Mouse (Mus musculus) adrenal gland, adult (tissue): ENCODE data around the gene Gria1.

Experiments used
- DNase-seq, 2 experiments: peaks; one replicate each; pipeline ENCODE4 v3.0.0; 2022 to 2023; ENCODE audit warnings: low spot score in 1 of 2; ENCODE audit not compliant: inconsistent age in 2 of 2

The Gria1 gene

GRCm38 (mm10) chr11:57051666-57052562 is 40.7 kb downstream of the Gria1 start:
- peak in 1 of 2 experiments; percentile 34 for DNase-seq

- DNase-seq: no peak
Observed at GRCm38 (mm10) chr11:57062441-57062840, 51.3 kb downstream of the Gria1 start.

- DNase-seq: no peak
Observed at GRCm38 (mm10) chr11:57070196-57070901, 59.2 kb downstream of the Gria1 start.

DNA sequence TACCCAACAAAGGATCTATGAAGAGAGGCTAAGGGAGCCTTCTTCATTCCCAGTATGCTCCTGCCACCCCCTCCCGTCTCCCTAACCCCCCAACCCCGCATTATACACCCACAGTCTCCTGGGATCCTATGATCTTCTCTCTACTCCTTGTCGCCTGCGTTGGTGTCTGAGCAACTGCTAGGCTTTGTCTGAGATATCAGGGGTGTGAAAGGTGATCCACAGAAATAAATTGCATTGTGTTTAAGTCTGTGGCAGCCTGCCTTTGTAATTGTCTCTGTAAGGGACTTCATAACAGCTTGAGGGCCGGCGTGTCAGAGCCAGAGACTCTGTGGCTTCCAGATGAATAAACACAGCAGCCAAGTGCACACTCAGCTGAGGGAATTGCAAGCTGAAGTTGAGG is 61.0 kb downstream of the Gria1 start:
- no peak for DNase-seq

DNA sequence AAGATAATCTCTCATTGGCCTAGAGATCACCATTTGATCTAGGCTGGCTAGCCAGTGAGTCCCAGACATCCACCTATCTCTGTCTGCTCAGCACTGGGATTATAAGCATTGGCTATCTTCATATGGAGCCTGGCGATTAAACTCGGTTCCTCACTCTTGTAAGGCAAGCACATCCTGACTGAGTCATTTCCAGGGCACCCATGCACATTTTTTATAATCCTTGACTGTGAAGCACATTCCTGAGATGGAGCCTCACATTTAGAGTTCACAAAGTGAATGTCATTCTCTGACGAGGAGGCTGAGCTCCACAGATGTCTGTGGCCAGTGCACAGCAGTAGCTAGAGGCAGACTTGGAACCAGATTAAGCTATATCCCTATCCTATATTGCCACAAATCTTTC is 68.2 kb downstream of the Gria1 start:
- no peak for DNase-seq

DNA sequence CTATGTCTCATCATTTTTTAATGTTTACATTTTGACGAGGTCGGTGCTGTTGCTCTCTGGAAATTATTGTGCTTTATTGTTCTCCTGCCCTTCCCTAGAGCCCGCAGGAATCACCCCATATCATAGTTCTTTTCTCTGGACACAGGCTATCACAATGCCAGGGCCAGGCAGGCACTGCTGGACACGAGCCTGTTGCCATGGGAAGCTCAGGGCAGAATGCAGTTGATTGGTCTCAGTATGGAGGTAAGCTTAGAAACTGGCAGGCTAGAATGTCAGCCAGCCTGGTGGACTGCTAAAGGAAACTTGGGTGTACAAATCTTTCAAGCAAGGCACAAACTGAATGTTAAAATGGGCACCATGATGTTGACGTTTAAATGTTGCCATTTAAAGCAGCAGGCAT is 78.3 kb downstream of the Gria1 start:
- peak; percentile 23 to 76 for DNase-seq

GRCm38 (mm10) chr11:57090705-57091104 is 79.5 kb downstream of the Gria1 start:
- DNase-seq: no peak

GRCm38 (mm10) chr11:57091276-57091914 is 80.2 kb downstream of the Gria1 start:
- peak; percentile 12 to 74 for DNase-seq

DNA sequence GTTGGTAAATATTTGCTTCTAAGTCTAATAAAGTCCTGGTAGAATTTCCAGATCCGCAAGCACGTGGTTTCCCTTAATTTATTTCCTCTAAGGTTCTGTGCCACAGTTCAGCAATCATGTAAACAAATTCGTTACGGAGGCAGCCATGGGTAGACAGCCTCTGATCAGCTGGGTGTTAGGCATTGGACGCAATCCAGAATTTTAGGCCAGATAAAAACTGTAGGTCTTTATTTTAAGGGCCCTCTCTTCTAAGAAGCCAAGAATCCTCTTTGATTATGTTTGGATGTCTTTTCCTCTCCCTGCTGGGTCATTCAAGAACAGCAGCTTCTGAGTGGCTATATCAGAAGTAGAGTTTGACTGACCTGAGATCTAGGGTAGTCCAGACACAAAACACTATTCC is 89.3 kb downstream of the Gria1 start:
- DNase-seq: no peak

DNA sequence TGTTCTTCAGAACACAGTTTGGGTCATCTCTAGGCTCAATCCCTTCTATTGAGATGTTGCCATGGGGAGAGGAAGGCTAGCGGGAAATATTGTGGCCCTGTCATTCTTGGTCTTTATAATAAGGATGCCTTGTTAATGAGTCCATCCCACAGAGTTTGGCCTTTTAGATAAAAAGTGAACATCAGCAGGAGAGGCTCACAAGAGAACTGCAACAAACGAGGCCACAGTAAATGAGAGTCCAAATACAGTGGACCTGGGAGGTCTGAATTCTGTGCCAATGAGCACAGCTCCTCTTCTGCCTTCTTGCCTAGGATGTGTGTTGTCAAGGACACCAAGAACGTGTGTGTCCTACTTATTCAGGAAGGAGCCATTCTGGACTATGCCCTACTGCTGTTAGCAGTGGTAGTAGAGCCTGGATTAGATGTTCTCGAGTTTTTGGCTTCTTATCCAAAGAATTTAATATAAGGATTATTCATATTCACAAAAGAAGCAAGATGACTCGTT is 92.6 kb downstream of the Gria1 start:
- no peak for DNase-seq

DNA sequence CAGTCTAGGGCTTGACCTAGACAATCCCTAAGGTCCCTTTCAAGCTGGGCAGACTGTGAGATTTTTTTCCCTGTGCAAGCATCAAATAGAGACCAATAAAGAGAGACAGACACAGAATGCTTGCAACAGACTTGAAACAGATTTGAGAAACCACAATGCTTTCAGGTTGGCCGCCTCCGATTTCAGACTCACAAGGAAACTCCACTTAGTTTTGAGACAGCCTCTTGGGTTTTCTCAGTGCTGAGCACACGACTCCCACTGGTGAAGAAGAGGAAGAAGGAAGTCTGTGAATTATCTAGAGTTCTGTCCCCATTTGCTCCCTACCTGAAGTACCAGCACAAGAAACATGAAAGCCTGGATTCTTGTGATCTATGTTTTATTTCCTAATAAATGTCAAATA is 94.5 kb downstream of the Gria1 start:
- no peak for DNase-seq

GRCm38 (mm10) chr11:57112386-57112785 is 101.2 kb downstream of the Gria1 start:
- peak; percentile 39 to 85 for DNase-seq

DNA sequence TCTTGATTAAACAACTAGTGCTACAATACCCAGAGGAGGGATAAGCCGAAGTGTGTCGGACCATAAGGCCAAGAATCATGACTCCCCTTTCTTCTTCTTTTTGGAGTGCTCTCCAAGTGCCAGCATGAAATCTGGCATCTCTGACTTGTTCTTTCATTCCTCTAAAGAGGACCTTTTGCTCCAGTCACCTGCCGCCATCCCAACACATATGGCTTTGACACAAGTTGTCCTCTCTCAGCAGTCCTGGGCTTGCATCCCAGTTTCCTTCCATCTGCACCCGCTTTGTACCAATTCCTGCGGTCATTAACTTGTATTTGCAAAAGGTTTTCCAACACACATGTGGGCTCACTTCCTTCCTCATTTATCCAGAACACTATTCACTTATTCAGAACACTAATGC is 103.2 kb downstream of the Gria1 start:
- DNase-seq: no peak

DNA sequence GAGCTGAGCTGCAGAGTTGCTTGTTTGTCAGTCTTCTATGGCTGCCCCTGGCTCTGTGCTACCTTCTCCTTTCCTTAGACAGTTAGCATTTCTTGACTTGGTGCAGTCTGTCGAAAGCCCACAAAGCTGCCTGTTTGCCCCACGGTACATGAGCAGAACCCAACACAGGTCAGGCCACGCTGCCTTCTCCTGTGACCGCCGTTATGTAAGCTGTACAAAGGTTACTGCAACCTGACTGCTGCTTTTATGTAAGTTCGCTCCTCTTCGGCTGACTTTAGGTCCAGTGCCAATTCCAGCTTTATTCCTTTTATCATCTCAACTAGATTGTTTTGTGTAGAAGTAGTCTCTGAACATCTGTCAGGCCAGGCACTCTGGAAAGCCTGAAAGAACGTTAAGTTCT is 115.9 kb downstream of the Gria1 start:
- DNase-seq: peak in 1 of 2 experiments; percentile 32

DNA sequence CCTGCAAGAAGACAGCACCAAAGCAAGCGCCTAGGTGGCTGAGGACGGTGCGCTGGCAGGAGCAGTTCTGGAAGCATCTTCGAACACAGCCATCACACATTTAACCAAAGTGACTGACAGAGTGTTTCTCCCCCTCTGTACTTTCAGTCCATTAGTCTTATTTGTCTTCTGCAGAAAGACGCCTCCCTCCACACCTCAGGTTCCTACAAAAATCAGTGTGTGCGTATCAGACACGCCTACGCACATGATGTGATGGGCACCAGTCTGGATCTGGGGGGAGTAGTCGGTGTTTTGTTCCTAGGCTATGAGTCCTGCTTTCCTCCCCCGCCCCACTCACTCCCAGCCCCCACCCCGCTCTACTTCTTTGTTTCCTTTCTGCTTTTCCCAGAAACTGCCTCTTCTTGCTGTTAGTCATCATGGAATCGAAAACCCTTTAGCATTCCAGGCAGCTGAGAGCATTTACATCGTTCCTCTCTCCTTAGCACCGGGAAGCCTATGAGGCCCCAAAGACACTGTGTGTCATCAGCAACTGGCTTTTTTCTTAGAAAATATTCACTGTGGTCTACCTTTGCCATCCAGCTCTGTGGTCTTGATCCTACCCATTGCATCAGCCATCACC is 129.1 kb downstream of the Gria1 start:
- no peak for DNase-seq

- DNase-seq: no peak
Observed at GRCm38 (mm10) chr11:57143681-57144080, 132.5 kb downstream of the Gria1 start.

DNA sequence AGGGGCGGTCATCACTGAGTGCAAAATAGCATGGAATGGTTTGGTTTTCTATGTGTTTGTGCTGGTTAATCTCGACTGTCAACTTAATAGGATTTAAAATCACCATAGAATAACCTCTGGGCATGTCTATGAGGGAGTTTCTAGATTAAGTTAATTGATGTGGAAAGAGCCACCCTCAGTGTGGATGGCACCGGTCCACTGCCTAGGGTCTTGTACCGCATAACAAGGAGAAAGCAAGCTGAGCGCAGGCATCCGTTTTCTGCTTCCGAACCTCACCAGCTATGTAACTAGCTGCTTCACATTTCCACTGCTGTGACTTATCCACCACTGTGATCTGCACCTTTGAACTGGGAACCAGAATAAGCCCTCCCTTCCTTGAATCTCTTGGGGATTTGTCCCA is 134.0 kb downstream of the Gria1 start:
- DNase-seq: no peak

DNA sequence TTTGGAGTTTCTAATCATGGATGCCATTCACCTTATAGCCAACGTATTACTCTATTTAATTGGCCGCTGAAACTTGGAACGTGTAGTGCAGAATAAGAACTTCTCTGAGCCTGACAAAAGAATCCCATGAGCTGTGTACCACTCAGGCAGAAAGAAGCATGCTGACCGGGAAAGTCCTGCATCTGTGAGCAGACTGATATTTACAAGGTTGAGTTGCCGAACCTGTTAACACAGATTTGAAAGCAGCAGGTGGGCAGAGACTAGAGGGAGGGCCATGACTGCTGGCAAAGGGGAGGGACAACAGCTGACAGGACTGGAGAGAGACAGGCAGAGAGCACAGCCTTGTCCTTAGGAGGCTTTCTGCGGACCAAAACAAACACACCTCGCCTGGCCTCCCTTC is 134.5 kb downstream of the Gria1 start:
- DNase-seq: no peak

DNA sequence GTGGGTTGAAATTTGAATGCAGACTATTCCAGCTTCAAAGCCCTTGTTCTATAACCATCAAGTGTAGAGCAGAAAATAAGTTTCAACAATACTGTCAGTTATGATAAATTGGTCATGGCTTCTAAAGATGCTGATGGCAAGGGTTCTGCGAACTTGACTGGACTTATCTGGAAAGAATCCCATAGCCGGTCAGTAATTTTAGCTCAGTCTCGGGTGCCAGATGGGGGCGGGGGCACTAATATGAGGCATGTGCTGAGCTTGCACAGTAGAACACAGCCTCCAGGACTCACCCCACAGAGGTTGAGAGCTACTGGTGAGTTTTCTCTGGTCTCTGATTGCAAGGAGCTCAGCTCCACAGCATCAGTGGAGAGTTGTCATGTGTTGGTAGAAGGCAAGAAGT is 140.5 kb downstream of the Gria1 start:
- no peak for DNase-seq

- DNase-seq: no peak
Observed at GRCm38 (mm10) chr11:57154998-57155397, 143.8 kb downstream of the Gria1 start.

DNA sequence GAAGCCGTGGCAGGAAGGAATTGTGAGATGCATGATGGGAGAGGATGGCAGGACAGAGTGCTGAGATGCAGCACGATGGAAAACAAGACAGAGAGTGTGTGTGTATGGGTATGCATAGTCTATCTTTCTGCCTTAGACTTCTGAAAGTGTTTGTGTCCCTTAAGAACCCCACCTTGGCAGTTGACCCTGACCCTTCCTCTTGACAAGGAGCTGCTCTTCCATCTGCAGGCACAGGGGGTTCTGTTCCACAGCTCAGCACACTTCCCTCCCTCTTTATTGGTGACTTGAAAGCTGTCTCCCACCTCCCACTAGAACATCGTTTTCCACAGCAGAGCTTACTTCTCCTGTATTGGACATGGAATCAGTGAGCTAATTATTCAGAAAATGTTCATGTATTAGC is 148.2 kb downstream of the Gria1 start:
- no peak for DNase-seq
